Mouse (Mus musculus) yolk sac, embryonic 10.5 days (tissue): Measurements from ENCODE around the gene Il1rl1.

Source experiments
- DNase-seq: peaks from one replicate; pipeline ENCODE4 v3.0.0-alpha.2; 2017; ENCODE audit warnings: low spot score

The Il1rl1 gene

GRCm38 (mm10) chr1:40437340-40437739 is 8.0 kb downstream of the Il1rl1 start:
- DNase-seq = no peak

DNA sequence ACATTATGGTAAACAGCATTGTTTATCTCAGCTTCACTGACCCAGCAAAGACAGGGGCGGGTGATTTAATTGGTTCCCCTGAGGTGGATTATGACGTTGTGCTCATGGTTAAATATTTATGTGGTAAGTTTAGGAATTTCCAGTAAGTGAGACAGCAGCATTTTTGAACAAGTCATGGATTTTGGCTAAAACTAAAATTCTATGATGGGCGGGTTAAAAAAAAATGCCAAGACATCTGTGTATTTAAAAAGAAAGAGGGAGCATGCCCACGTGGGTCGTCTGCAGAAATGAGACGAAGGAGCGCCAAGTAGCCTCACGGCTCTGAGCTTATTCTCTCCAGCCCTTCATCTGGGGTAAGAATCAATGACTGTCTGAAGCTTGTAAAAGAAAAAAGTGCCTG is 10.1 kb downstream of the Il1rl1 start:
- DNase-seq = no peak

DNA sequence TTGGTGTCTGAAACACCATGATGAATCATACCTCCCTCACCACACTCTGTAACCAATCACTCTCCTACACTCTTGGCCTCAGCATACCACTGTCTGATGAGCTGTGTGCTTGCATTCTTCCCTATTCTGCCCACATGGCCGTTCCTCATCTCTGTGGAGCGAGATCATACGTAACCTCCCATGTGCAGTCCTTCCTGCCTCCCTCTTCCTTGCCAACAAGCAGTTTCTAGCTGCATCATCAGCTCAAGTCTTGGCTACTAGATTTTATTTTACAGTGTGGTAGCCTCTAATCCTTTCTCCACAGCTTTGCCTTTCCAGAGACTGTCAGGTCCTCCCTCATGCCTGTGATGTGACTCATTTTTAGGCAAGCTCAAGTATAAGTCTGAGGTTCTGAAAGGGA is 15.4 kb downstream of the Il1rl1 start:
- no peak for DNase-seq

GRCm38 (mm10) chr1:40465477-40466430 is 36.4 kb downstream of the Il1rl1 start, which contains the start of gene Il18r1:
Gene Il18r1 (plus strand): TSS chr1:40465552.
- no peak for DNase-seq

- no peak for DNase-seq
Observed at GRCm38 (mm10) chr1:40467306-40467705, 37.9 kb downstream of the Il1rl1 start.

DNA sequence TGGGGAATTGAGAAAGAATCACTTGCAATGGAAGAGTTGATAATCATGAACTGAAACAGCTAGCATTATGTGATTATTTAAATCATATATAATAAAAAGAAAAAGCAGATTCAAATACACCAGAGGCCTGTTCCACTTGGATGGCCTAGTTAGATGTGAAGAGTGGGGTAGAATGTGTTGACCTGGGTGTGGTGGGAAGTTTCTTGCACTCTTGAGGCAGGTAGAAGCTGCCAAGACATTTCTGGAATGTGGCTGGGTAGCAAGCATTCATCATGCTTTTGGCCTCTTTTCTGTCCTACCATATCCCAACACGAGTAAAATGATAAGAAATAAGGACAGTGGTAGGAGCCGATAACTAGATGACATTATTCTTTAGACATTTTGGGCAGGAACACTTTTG is 39.4 kb downstream of the Il1rl1 start:
- DNase-seq = no peak

GRCm38 (mm10) chr1:40469900-40470299 is 40.5 kb downstream of the Il1rl1 start:
- no peak for DNase-seq

GRCm38 (mm10) chr1:40472401-40472800 is 43.0 kb downstream of the Il1rl1 start:
- no peak for DNase-seq

- no peak for DNase-seq
Observed at GRCm38 (mm10) chr1:40473640-40474039, 44.3 kb downstream of the Il1rl1 start.

GRCm38 (mm10) chr1:40474336-40474735 is 45.0 kb downstream of the Il1rl1 start:
- no peak for DNase-seq

DNA sequence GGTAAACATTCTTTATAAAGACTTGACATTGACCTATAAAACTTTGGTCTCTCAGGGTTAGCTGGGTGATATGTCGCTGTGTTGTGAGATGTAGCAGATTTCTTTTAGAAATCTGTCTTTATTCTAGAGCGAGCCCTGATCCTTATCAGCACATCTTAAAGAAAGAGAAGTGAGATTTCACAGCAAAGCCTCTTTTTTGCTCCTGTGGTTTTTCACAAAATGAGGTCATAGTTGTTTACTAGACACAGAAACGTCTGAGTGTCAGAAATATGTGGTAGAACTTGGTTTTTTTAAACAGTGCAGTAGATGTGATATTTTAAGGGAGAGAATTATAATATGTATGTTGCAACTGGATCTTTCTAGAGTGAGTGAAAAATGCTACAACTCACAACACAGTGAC is 46.3 kb downstream of the Il1rl1 start:
- DNase-seq = no peak

DNA sequence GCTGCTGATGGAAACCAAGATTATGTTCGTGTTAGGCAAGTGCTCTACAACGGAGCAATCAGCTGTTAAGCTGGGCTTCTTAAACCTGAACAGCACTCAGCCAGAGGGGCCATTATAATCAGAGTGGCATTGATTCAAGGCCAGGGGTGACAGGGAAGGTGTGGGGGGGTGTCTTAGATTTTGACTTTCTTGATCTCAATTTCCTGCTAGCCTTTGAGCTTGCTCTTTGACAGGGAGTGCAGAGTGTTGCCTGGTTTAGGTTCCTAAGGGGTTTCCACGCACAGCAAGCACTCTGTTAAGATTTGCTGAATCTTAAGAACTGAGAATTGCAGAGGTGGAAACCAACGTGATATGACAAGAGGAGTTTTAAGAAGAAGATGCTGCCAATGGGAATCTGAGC is 47.4 kb downstream of the Il1rl1 start:
- DNase-seq = no peak

- no peak for DNase-seq
Observed at GRCm38 (mm10) chr1:40479505-40479923, 50.1 kb downstream of the Il1rl1 start.

- DNase-seq = no peak
Observed at GRCm38 (mm10) chr1:40494594-40494993, 65.2 kb downstream of the Il1rl1 start.

DNA sequence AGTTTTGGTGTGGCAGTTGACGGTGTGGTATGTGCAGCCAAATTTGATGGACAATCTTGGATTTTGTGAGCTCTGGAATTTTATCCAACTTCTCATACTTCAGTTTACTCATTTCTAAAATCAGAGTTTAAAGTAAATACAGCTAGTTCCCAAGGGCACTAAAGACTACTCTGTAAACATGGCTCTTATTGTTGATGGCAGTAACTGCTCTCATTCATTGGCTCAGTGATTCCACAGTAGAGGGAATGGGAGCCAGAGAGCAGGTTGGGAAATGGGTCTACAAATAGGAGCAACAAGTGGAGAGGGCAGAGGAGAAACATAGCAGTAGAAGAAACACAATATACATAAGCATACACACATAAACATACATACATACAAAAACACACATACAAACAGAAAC is 70.3 kb downstream of the Il1rl1 start:
- DNase-seq = no peak

- DNase-seq = no peak
Observed at GRCm38 (mm10) chr1:40501126-40501525, 71.8 kb downstream of the Il1rl1 start.

- no peak for DNase-seq
Observed at GRCm38 (mm10) chr1:40501546-40502398, 72.4 kb downstream of the Il1rl1 start.

GRCm38 (mm10) chr1:40504548-40504947 is 75.2 kb downstream of the Il1rl1 start:
- DNase-seq = no peak
